In genomic region chr14:57797991-57798931, GRCm38 (mm10) we compare ENCODE assay signal across 7 mouse cellular contexts. TPM values are rescaled to one million over a fixed set of nuclear protein-coding genes. Genes with fewer than 3 reads are reported as not detected.
DNase-seq lines count a peak whose midpoint lies in the region; ATAC-seq and TF ChIP-seq lines count a peak whose summit lies in the region.

Sap18 (plus strand) TSS chr14:57798180.

- H3K4me1 ChIP-seq in embryonic facial prominence, embryonic 10.5 days, result peaks cover 21% of the 10 kb centered on the region
- no peaks in the 10 kb centered on the region for H3K4me1 ChIP-seq in intestine, postnatal 0 days (replicated peaks; ENCODE audit: control insufficient read depth, insufficient read depth, low read length)
- peaks cover 21% of the 10 kb centered on the region for H3K4me1 ChIP-seq in midbrain, embryonic 12.5 days
- peaks cover 5% of the 10 kb centered on the region; the same call in 1 of the 2 replicates for H3K4me1 ChIP-seq in small intestine, adult 2 months (ENCODE audit: control insufficient read depth, insufficient read depth, insufficient read length, low read length)

- H3K27me3 ChIP-seq in embryonic facial prominence, embryonic 10.5 days (replicated peaks; ENCODE audit: low read depth, poor library complexity, severe bottlenecking), result no peaks in the 10 kb centered on the region
- H3K27me3 ChIP-seq in intestine, postnatal 0 days (replicated peaks; ENCODE audit: control insufficient read depth, insufficient read depth, low read length), result no peaks in the 10 kb centered on the region
- no peaks in the 10 kb centered on the region for H3K27me3 ChIP-seq in midbrain, embryonic 12.5 days
- H3K27me3 ChIP-seq in small intestine, adult 2 months (ENCODE audit: control insufficient read depth, insufficient read depth, low read length), result no peaks in the 10 kb centered on the region

- peak; percentile 98 for ATAC-seq in intestine, postnatal 0 days
- ATAC-seq in midbrain, embryonic 12.5 days (ENCODE audit: low FRiP score, low read depth), result peak; percentile 94

- DNase-seq in adrenal gland, postnatal 10 days, result peak; percentile 97
- peak; percentile 99 for DNase-seq in embryonic facial prominence, embryonic 10.5 days (ENCODE audit: low spot score)
- peak; percentile 67 for DNase-seq in gonadal fat pad, adult 2 months (ENCODE audit: low read depth)
- DNase-seq in left cerebral cortex, postnatal 4 days, result peak; percentile 99

- peak within 1 kb of the TSS; percentile 92 for H3K4me3 ChIP-seq in embryonic facial prominence, embryonic 10.5 days
- H3K4me3 ChIP-seq in intestine, postnatal 0 days (ENCODE audit: low read depth, low read length), result peak within 1 kb of the TSS; percentile 60
- peak within 1 kb of the TSS; percentile 93 for H3K4me3 ChIP-seq in midbrain, embryonic 12.5 days
- H3K4me3 ChIP-seq in small intestine, adult 2 months (ENCODE audit: low read depth, low read length), result peak within 1 kb of the TSS; percentile 86

- peak; percentile 85 for TF ChIP-seq POLR2A in small intestine, adult 2 months (IDR thresholded peaks at IDR 0.05; ENCODE audit: low read depth, low read length)

- H3K27ac ChIP-seq in embryonic facial prominence, embryonic 10.5 days (replicated peaks), result peak within 1 kb of the TSS; percentile 94
- peak within 1 kb of the TSS; percentile 71 for H3K27ac ChIP-seq in intestine, postnatal 0 days (ENCODE audit: low read depth, low read length)
- peak within 1 kb of the TSS; percentile 82 for H3K27ac ChIP-seq in midbrain, embryonic 12.5 days (replicated peaks)
- peak within 1 kb of the TSS; percentile 41 for H3K27ac ChIP-seq in small intestine, adult 2 months (ENCODE audit: insufficient read depth, low read depth, low read length)

- WGBS in embryonic facial prominence, embryonic 10.5 days, result under 1% methylated on average over 98 of the region's 99 CpGs
- under 1% methylated on average over 90 of the region's 99 CpGs for WGBS in intestine, postnatal 0 days
- under 1% methylated on average over 95 of the region's 99 CpGs for WGBS in midbrain, embryonic 12.5 days
- WGBS in small intestine, adult 2 months, result under 1% methylated on average over 99 of the region's 99 CpGs

- 0 out of 2 replicates have a peak, but pooled peaks have one; percentile 4 for TF ChIP-seq CTCF in intestine, postnatal 0 days (IDR thresholded peaks at IDR 0.05; ENCODE audit: low read depth)
- no peak for TF ChIP-seq CTCF in small intestine, adult 2 months (IDR thresholded peaks at IDR 0.05; ENCODE audit: extremely low read depth, insufficient read length, insufficient replicate concordance, low read depth, low read length)

- intact Hi-C loops in left cerebral cortex, postnatal 4 days (cut with DNase I), result loop anchor here (5.0 kb wide), 1 partner anchor 51 kb away; the partner anchor contains the start of gene Gm49361

- H3K9ac ChIP-seq in intestine, postnatal 0 days (ENCODE audit: low read depth, low read length), result peak within 1 kb of the TSS; percentile 64
- H3K9ac ChIP-seq in midbrain, embryonic 12.5 days (replicated peaks), result peak within 1 kb of the TSS; percentile 89

- peak within 1 kb of the TSS; percentile 85 for H3K4me2 ChIP-seq in intestine, postnatal 0 days (replicated peaks; ENCODE audit: low read depth)
- peak within 1 kb of the TSS; percentile 85 for H3K4me2 ChIP-seq in midbrain, embryonic 12.5 days (replicated peaks)

- no peaks in the 10 kb centered on the region for H3K9me3 ChIP-seq in embryonic facial prominence, embryonic 10.5 days
- H3K9me3 ChIP-seq in intestine, postnatal 0 days (ENCODE audit: control insufficient read depth), result no peaks in the 10 kb centered on the region
- no peaks in the 10 kb centered on the region for H3K9me3 ChIP-seq in midbrain, embryonic 12.5 days

- H3K36me3 ChIP-seq in embryonic facial prominence, embryonic 10.5 days (replicated peaks), result peaks cover 32% of the 10 kb centered on the region
- H3K36me3 ChIP-seq in intestine, postnatal 0 days (ENCODE audit: control insufficient read depth, insufficient read depth), result peaks cover 14% of the 10 kb centered on the region
- peaks cover 14% of the 10 kb centered on the region; the same call in 1 of the 2 replicates for H3K36me3 ChIP-seq in midbrain, embryonic 12.5 days
- H3K36me3 ChIP-seq in small intestine, adult 2 months (ENCODE audit: control insufficient read depth, insufficient read depth, low read length), result peaks cover 15% of the 10 kb centered on the region

RNA-seq across cellular contexts. Expression of gene Sap18, which starts in this region (rescaled TPM):
- 10 to 100 TPM; 55.4 to 75.9 TPM for total RNA-seq in adrenal gland, postnatal 10 days (2021)
- polyA plus RNA-seq in embryonic facial prominence, embryonic 10.5 days (2016; fragmentation: Nextera tagmentation; extraction: Ambion mirVana), result 30.9 and 41.2 TPM in 2 replicates
- polyA plus RNA-seq in gonadal fat pad, adult 2 months (2012; rRNA removed), result 4.8 and 6.8 TPM in 2 replicates
- 11.1 and 11.9 TPM in 2 replicates for polyA plus RNA-seq in intestine, postnatal 0 days (2015; fragmentation: Nextera tagmentation; extraction: Ambion mirVana)
- 10 to 100 TPM; 42.5 to 48.3 TPM for total RNA-seq in left cerebral cortex, postnatal 4 days (2021)
- 23.0 and 39.1 TPM in 2 replicates for polyA plus RNA-seq in midbrain, embryonic 12.5 days (2016; fragmentation: Nextera tagmentation; extraction: Ambion mirVana)
- polyA plus RNA-seq in small intestine, adult 2 months (2012; rRNA removed), result 1.2 and 3.6 TPM in 2 replicates

Comparison
In these comparisons a context has a peak if more than half of its experiments do, and no peak if none do; other contexts are left out.
1. Peak in every context shown above with its lines: DNase-seq, ATAC-seq, H3K4me3 ChIP-seq and H3K27ac ChIP-seq.
2. H3K27ac ChIP-seq: peak in every context shown above with its lines; median percentile 94 in embryonic facial prominence, embryonic 10.5 days; 82 in midbrain, embryonic 12.5 days; 71 in intestine, postnatal 0 days; 41 in small intestine, adult 2 months.